Mouse (Mus musculus) small intestine, adult 2 months (tissue): ENCODE measurements at regions not wholly inside any gene's neighbourhood (a gene's known extent, or its start where the extent isn't known, plus 50 kb on each side); places are given as distances from the start of the nearest gene placed in this dataset.

Experiments
- CTCF ChIP-seq: fragments of 200-500 bp; IDR thresholded peaks from 2 replicates; pipeline ENCODE4 v1.5.1; 2012; ENCODE audit warnings: low read depth, mild to moderate bottlenecking, control low read depth, inconsistent platforms, low read length, moderate library complexity, mixed read lengths; ENCODE audit not compliant: insufficient replicate concordance, insufficient read length; ENCODE audit errors: extremely low read depth
- POLR2A ChIP-seq: fragments of 200-500 bp; IDR thresholded peaks from 2 replicates; pipeline ENCODE4 v1.6.1; 2012; ENCODE audit warnings: low read depth, mild to moderate bottlenecking, control low read depth, inconsistent platforms, low read length, moderate library complexity

DNA sequence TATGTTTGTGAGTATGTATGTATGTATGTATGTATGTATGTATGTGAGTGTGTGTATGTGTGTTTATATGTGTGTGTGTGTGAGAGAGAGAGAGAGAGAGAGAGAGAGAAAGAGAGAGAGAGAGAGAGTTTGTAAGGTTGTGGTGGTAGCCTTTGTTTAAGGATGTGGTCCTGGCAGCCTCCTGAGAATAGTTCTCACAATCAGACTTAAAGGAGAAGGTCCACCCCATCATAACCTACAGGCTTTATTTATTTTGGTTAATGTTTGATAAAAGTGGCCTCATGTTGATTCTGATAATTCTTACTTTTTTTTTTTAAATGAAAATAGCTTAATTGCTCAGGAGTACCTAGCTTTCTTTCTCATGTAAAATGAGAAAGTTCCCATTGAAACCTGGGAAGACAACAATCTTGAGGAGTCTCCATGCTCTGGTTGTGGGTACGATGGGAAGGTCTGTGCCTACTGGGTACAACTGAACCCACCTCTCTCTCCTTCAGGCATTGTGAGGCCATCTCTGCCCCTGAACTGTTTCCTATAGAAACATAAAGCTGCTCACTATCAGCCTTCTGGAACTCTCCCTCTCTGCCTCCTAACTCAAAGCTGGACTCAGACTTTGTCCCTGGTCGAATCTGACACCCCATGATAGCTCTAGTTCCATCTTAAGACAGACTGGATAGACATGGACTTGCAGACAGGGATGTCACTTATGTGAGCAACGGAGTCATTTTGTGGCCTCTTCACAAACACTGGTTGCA is 362.2 kb upstream of the Tmpo start:
- no peak for TF ChIP-seq CTCF
- no peak for TF ChIP-seq POLR2A
